Mouse (Mus musculus) ES-Bruce4 (cell line): ENCODE results near the gene Igdcc3.

Experiments used
- CTCF ChIP-seq: IDR thresholded peaks from one replicate; pipeline ENCODE4 v1.8.1; 2011; ENCODE audit warnings: low read depth, low read length
- EP300 ChIP-seq: IDR thresholded peaks from 2 replicates; pipeline ENCODE4 v1.6.1; 2011; ENCODE audit warnings: low read depth, low read length; ENCODE audit not compliant: insufficient read depth
- POLR2A ChIP-seq: IDR thresholded peaks from one replicate; pipeline ENCODE4 v1.8.1; 2011; ENCODE audit warnings: low read length; ENCODE audit not compliant: insufficient read depth

DNA sequence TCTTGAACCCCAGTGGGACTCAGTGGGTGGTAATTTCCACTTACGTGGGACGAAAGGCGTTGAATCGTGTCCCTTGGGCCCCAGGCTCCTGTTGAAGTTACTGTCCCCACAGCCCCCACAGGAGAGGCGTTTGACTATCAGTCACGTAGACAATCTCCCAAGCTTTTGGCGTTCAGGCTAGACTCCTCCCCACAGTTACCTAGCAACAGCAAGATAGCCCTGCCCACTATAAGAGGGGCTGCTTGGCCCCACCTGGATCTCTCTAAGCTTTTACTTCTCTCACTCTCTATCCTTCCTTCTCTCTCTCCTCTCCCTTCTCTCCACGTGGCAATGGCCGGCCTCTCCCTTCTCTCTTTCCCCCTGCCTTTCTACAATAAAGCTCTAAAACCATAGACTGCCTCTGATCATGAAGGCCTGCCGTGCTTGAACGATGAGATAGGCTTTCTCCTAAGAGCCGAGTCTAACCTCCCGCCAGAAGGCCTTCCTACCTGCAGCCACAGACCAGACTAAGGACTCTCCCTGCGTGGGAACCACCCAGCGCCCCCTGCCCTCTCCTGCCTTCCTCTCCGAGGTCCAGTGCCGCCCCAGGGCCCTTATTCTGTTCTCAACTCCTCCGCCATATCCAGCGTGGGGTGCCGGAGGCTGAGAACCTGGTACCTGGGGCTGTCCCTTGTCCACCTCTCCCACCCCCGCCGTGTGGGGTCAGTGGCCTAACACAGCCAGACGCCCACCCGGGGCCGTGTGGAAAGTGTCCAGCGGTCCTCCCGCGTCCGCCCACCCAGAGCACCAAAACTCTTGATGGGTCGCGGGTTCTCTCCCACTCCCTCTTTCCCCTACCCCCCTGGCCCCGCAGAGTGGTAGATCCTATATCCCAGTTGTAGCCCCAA, 67.5 kb downstream of the Igdcc3 start:
- no peak for TF ChIP-seq POLR2A
- no peak for TF ChIP-seq EP300
- TF ChIP-seq CTCF = no peak
